Mouse (Mus musculus) gastrocnemius, postnatal 10 days (tissue): ENCODE measurements around the gene Rras2. TPM values are rescaled to one million over a fixed set of nuclear protein-coding genes. Genes with fewer than 3 reads are reported as not detected.

Experiments
- DNase-seq: peaks from one replicate; pipeline ENCODE4 v3.0.0; 2021; ENCODE audit warnings: mixed read lengths
- total RNA-seq, 2 experiments: library from RNA; stranded (reverse); gene quantifications; 2 replicates each; pipeline ENCODE4 v1.2.3; 2021

The Rras2 gene
- total RNA-seq, 2 experiments from 2014 or later: 23.6 to 25.1 TPM

DNA sequence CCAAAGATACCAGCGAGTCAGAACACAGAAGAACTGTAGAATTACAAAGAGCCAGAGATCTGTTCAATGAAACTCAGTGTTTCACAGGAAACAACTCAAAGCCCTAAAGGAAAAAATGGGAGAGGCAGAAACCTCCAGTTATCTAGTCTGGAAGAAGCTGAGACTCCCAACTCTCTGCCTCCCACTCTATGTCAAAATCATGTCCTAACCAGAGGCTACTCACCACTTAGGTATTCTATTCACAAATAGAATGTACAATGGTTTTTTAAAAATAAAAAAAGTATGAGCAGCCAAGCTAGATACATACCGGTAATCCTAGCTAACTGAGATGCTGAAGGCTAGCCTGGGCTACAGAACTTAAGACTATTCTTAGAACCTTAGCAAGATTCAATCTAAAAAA lies 3.3 kb downstream of the Rras2 start:
- no peak for DNase-seq

- no peak for DNase-seq
Measured at GRCm38 (mm10) chr7:114110500-114110899, 7.1 kb downstream of the Rras2 start.

DNA sequence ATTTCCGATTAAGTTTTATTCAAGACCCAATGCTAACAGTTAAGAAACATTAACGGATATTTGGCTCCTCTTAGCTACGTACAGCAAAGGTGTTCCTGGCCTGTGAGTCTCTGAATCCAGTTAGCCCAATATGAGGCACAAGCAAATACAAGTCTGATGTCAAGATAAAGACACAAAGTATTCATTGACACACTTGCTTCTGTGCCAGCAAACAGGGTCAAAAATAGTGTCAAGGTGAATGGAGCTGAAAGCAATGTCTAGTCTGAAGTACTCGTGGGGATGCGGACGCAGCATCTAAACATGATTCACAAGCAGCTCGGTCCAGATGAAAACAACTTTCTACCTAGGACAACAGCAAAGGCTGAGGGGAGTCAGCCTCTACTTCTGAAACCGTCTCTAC lies 11.7 kb downstream of the Rras2 start:
- no peak for DNase-seq

- peak; percentile 12 for DNase-seq
Measured at GRCm38 (mm10) chr7:114103629-114104347, 13.8 kb downstream of the Rras2 start.

- DNase-seq: no peak
Measured at GRCm38 (mm10) chr7:114103152-114103551, 14.4 kb downstream of the Rras2 start.

DNA sequence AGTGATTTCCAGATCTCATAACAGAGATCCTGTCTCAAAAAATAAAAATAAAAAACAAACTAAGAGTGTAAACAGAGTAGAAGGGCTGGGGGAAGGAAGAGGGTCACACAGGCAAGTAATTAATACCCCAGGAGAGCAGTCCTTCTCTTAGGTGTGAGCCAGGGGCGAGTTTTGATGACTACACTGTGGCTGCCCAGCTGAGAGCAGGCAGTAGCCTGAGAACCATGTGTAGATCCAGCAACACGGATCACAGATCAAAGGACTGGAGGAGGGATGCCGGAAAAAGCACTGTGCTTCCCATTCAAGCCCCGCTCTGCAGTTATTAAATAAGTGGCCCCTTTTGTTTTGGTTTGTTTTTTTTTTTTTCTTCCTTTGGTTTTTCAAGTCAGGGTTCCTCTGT lies 15.0 kb downstream of the Rras2 start:
- DNase-seq: no peak

DNA sequence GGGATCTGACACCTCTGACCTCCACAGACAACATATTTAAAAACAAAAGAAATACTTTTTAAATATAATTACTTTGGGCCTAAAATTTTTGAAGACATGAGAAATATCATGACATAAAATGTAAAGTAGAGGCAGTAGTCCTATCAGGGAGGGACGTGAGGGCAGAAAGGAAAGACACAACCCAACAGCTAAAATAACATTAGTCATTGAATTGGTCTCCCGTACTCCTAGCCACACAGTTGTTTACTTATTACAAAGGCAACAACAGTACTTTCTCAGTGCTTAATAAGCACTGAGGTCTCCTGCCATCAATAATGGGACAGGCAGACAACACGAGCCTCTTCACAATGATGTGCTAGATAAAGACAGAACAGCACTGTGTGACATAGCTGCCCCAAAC lies 16.2 kb downstream of the Rras2 start:
- DNase-seq: no peak

GRCm38 (mm10) chr7:114093548-114094174 lies 23.9 kb downstream of the Rras2 start:
- no peak for DNase-seq

DNA sequence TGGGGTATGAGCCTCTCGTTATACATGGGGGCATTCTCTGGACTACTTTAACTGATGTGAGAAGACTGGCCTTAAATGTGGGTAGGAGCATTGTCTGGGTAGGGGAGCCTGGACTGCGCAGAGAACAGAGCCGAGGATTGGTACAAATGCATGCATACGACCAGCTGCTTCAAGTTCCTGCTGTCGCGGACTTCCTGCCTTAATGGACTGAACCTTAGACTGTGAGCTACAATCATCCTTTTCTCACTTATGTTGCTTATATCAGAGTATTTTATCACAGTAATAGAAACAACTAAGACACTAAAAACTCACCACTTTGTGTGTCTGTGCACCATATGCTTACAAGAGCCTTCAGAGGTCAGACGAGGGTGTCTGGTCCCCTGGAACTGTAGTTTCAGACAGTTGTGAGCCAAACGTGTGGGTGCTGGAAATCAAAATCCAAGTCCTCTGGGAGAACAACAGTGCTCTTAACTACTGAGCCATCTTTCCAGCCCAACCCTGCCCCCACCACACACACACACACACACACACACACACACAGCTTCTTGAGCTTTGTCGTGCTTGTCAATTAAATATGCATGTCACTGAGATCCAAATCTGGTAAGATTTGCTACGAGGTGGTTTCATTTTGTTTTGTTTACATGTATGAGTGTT lies 26.6 kb downstream of the Rras2 start:
- no peak for DNase-seq

- DNase-seq: no peak
Measured at GRCm38 (mm10) chr7:114090231-114090630, 27.4 kb downstream of the Rras2 start.

DNA sequence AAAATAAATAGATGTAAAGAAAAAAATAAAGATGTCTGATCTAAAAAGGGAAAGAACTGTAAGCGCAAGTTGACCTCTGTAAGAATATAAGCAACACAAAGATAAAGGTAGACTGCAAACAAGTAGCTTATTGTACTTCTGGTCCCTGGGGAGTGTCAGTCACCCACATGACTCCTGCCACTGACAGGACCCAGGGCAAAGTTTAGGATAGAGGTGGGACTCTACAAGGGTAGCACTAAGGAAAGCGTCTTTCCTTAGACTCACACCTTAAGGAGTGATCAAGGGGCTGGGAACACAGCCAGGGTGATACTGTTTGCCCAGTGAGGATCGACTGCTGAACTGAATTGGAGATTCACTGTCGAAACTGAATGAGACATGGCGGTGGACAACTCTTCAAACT lies 28.7 kb downstream of the Rras2 start:
- DNase-seq: no peak

DNA sequence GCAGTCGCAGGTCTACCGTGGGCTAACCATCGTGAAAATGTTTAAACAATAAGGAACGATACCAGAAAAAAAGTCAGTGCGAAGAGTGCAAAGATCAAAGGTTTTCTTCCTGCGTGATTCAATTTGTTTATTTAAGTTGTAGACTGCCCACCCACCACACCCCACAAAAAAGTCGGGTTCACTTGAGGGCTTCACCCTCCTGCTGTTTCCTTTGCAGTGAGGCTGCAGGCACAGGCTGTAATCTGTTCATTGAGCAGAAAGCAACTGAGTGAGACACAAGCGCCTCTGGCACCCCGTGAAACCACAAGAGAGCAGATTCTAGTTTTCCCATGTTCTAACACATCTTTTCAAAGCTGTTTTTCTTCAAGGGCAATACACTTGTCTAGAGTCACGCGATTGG lies 29.6 kb downstream of the Rras2 start:
- DNase-seq: no peak

GRCm38 (mm10) chr7:114087341-114087740 lies 30.2 kb downstream of the Rras2 start:
- no peak for DNase-seq

GRCm38 (mm10) chr7:114086021-114086710 lies 31.4 kb downstream of the Rras2 start:
- DNase-seq: no peak

GRCm38 (mm10) chr7:114083760-114084159 lies 33.8 kb downstream of the Rras2 start:
- DNase-seq: no peak

GRCm38 (mm10) chr7:114083088-114083487 lies 34.5 kb downstream of the Rras2 start:
- no peak for DNase-seq

DNA sequence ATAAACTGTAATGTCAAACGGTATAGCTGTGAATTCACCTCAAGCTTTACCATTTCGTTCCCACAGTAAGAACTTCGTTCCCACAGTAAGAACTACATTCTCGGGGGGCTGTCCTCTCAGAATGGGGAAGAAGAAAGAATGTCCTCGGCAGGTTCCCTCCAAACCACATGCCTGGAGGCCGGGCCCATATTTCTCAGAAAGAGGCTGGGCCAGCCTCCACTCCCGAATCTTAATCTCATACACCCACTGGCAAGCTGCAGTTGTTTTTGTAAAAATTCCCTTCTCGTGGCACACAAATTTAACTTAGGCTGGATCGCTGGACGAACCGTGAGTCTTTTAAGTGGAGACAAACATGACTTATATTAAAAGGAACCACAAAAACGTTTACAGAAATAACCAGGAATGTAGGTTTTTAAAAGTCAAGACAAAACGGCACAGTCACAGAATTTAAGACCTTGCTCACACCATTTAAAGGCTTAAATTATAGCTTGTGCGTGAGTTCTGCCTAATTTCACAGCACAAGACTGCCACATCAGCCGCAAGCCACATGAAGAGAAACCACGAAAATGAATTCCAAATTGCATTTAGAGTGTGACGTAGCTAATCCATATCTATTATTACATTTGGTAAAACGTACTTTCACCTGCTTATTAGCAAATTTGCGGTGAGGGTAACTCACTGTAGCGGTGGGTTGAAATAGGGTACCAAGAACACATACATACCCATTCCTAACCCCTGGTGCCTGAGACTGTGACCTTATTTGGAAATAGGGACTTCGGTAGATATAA lies 35.8 kb downstream of the Rras2 start:
- DNase-seq: no peak

GRCm38 (mm10) chr7:114080250-114080649 lies 37.3 kb downstream of the Rras2 start:
- DNase-seq: no peak

DNA sequence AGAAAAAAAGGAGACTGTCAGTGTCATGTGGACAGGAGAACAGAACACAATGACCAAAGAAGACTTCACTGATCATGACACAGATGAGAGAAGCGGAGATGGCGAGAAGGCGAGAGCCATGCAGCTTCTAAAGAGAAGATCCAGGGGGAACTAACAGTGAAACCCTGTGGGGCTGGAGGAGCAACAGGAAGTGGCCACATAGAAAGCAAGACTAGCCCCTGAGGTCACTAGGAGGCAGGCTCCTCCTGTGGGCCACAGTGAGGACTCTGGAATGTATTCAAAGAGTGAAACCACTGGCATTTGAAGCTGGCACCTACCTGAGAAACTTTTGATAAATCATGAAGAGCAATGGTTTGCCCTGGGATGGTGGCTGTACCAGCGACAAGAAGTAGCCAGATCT lies 38.2 kb downstream of the Rras2 start:
- no peak for DNase-seq

GRCm38 (mm10) chr7:114074595-114074994 lies 43.0 kb downstream of the Rras2 start:
- DNase-seq: no peak

GRCm38 (mm10) chr7:114074133-114074532 lies 43.4 kb downstream of the Rras2 start:
- DNase-seq: no peak
